Comparison of ENCODE assay signal across 19 mouse cellular contexts in the genomic region with DNA sequence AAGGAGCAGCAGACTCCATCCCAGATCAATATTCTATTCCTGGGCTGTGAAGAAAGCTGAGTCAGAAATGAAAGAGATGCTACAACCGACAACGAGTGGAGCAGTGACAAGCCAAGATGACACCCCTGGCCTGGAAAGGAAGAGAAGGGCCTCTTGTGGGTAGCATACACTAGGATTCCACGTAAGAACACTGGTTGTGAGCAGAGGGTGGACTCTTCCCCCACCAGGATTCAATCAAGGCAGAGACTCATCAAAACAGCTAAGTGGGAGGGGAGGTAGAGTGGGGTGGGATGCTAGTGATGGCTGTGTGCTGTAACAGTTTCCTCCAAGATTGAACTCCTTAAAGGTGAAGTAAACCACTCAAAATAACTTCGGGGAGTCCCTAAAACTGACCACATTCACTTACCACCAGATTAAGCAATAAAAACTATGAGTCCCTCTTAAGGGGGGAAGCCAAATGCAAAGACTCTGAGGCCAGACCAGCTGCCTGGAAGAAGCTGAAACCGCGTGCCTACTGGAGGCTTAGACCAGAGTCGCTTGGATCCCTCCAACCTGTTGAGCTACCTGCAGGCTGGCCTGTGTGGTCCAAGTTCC. TPM values are rescaled to one million over a fixed set of nuclear protein-coding genes. Genes with fewer than 3 reads are reported as not detected.
DNase-seq lines count a peak whose midpoint lies in the region; ATAC-seq and TF ChIP-seq lines count a peak whose summit lies in the region.
"Had no signal": no experiment of that assay in that cellular context is flagged by ENCODE, and none has a peak within 500 bp of the region (broad histone marks: within the 10 kb centered on the region; RNA-seq: fewer than 3 reads in every experiment).

No protein-coding gene starts in this region.

- ATAC-seq in activated CD4-positive, CD25-positive, alpha-beta regulatory T cell, adult 4 months: peak; percentile 13
- peak; percentile 33 for ATAC-seq in megakaryocyte, adult 5-6 weeks (ENCODE audit: poor library complexity, severe bottlenecking)
- ATAC-seq: lung, postnatal 0 days; midbrain, embryonic 15.5 days; Patski had no signal

- intact Hi-C loops in gastrocnemius, postnatal 36 days (cut with DNase I): no loop called here
- intact Hi-C loops in left cerebral cortex, postnatal 36 days (cut with DNase I): no loop called here

- no peak for DNase-seq in layer of hippocampus, adult 2 months (ENCODE audit: low spot score in 2 of 2)
- DNase-seq in layer of hippocampus, postnatal 10 days (ENCODE audit: low spot score in 2 of 2): no peak
- DNase-seq in CD4-positive, CD25-positive, alpha-beta regulatory T cell, adult 2 months (ENCODE audit: low read depth, low spot score): peak; percentile 55
- DNase-seq in gastrocnemius, postnatal 36 days: no peak
- no peak for DNase-seq in left cerebral cortex, adult 18-20 months (ENCODE audit: low spot score in 2 of 2)
- DNase-seq in left cerebral cortex, postnatal 36 days (ENCODE audit: low spot score in 2 of 2): no peak
- DNase-seq: adrenal gland, postnatal 36 days; cerebellum, adult 18-20 months; gastrocnemius, postnatal 10 days; liver; right cerebral cortex, adult 18-20 months had no signal

- peak overlapping the region; percentile 72 for H3K27ac ChIP-seq in layer of hippocampus, adult 2 months
- H3K27ac ChIP-seq: embryonic facial prominence, embryonic 10.5 days; hindbrain, embryonic 13.5 days; kidney, embryonic 15.5 days; midbrain, embryonic 15.5 days had no signal

- no peak overlapping the region for H3K4me3 ChIP-seq in layer of hippocampus, adult 2 months
- H3K4me3 ChIP-seq: embryonic facial prominence, embryonic 10.5 days; hindbrain, embryonic 13.5 days; kidney, embryonic 15.5 days; midbrain, embryonic 15.5 days had no signal

- no peak for TF ChIP-seq CTCF in layer of hippocampus, adult 2 months (conservative IDR thresholded peaks at IDR 0.05)

RNA-seq across cellular contexts. Expression of a gene that starts 11.8 kb away (rescaled TPM):
- 10 to 100 TPM; 34.4 to 39.1 TPM for total RNA-seq in layer of hippocampus, adult 2 months (2021)
- 10 to 100 TPM; 33.8 to 36.2 TPM for total RNA-seq in layer of hippocampus, postnatal 10 days (2021)
- polyA plus RNA-seq in activated CD4-positive, CD25-positive, alpha-beta regulatory T cell, adult 4 months (2017; shearing (Covaris generic)): 10 to 100 TPM; 10.6 to 11.5 TPM
- 1.3 and 1.4 TPM in 2 replicates for total RNA-seq in megakaryocyte, adult 5-6 weeks (2015)
- 0.48 and 0.85 TPM in 2 replicates for total RNA-seq in megakaryocyte, adult 5-6 weeks (2017)
- total RNA-seq in gastrocnemius, postnatal 36 days (2021): under 1 TPM; 0.10 to 0.28 TPM
- 10 to 100 TPM; 28.2 to 32.8 TPM for total RNA-seq in left cerebral cortex, adult 18-20 months (2021)
- 10 to 100 TPM; 28.4 to 28.6 TPM for total RNA-seq in left cerebral cortex, postnatal 36 days (2021)

Comparison
In these comparisons a context has a peak if more than half of its experiments do, and no peak if none do; other contexts are left out.
1. RNA of a gene that starts 11.8 kb away (total RNA-seq): 34.4 to 39.1 TPM in layer of hippocampus, adult 2 months, 33.8 to 36.2 TPM in layer of hippocampus, postnatal 10 days, 28.2 to 32.8 TPM in left cerebral cortex, adult 18-20 months and 28.4 to 28.6 TPM in left cerebral cortex, postnatal 36 days; 0.48 to 1.4 TPM in megakaryocyte, adult 5-6 weeks and 0.10 to 0.28 TPM in gastrocnemius, postnatal 36 days; every median in the first group is over 10 times any median in the second.